Comparison of ENCODE assay signal across 27 mouse cellular contexts in the genomic region with DNA sequence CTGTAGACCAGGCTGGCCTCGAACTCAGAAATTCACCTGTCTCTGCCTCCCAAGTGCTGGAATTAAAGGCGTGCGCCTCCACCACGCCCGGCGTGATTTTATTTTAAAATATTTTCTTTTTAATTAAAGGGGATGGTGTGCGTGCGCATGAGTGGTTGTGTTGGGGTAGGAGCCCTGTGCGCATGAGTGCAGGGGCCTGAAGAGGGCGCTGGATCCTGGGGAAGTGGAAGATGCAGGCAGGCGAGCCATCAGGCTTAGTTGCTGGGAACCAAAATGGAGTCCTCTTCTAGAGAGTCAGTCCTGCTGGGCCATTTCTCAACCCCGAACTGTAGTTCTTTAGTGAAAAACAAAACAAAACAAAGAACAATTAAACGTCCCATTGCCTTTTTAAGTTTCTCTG. TPM values are rescaled to one million over a fixed set of nuclear protein-coding genes. Genes with fewer than 3 reads are reported as not detected.
DNase-seq lines count a peak whose midpoint lies in the region; ATAC-seq and TF ChIP-seq lines count a peak whose summit lies in the region.
"Had no signal": no experiment of that assay in that cellular context is flagged by ENCODE, and none has a peak within 500 bp of the region (broad histone marks: within the 10 kb centered on the region; RNA-seq: fewer than 3 reads in every experiment).

No protein-coding gene starts in this region.

- 0 out of 2 replicates have a peak, but pooled peaks have one; percentile 5 for TF ChIP-seq CTCF in hindbrain, postnatal 0 days (IDR thresholded peaks at IDR 0.05; ENCODE audit: low read depth)
- 0 out of 2 replicates have a peak, but pooled peaks have one; percentile 2 for TF ChIP-seq CTCF in spleen, adult 2 months (IDR thresholded peaks at IDR 0.05; ENCODE audit: extremely low read depth, insufficient read depth, insufficient read length, insufficient replicate concordance)
- peak; percentile 13; the same call in 1 of the 2 replicates for TF ChIP-seq CTCF in stomach, postnatal 0 days (IDR thresholded peaks at IDR 0.05; ENCODE audit: low read depth)

- WGBS in hindbrain, postnatal 0 days: 95% methylated on average over 13 of the region's 13 CpGs
- WGBS in hindbrain, embryonic 16.5 days: 91% methylated on average over 13 of the region's 13 CpGs
- WGBS in spleen, adult 2 months: 93% methylated on average over 13 of the region's 13 CpGs
- WGBS in stomach, postnatal 0 days: 96% methylated on average over 13 of the region's 13 CpGs

- H3K9me3 ChIP-seq in hindbrain, postnatal 0 days (ENCODE audit: low read length): no peaks in the 10 kb centered on the region
- H3K9me3 ChIP-seq in hindbrain, embryonic 16.5 days (ENCODE audit: control insufficient read depth, low read length): no peaks in the 10 kb centered on the region
- no peaks in the 10 kb centered on the region for H3K9me3 ChIP-seq in stomach, postnatal 0 days (ENCODE audit: control insufficient read depth, low read length)
- H3K9me3 ChIP-seq: forebrain, embryonic 12.5 days; heart, embryonic 15.5 days; limb, embryonic 13.5 days; megakaryocyte, embryonic 14.5 days; midbrain, embryonic 12.5 days; neural tube, embryonic 12.5 days; stomach, embryonic 15.5 days had no signal

- H3K27me3 ChIP-seq in hindbrain, postnatal 0 days (ENCODE audit: insufficient read depth, low read length): no peaks in the 10 kb centered on the region
- no peaks in the 10 kb centered on the region for H3K27me3 ChIP-seq in hindbrain, embryonic 16.5 days (replicated peaks; ENCODE audit: control insufficient read depth, insufficient read depth, low read length)
- H3K27me3 ChIP-seq in spleen, adult 2 months (ENCODE audit: control insufficient read depth, insufficient read depth, low read length): peaks cover 11% of the 10 kb centered on the region
- no peaks in the 10 kb centered on the region for H3K27me3 ChIP-seq in stomach, postnatal 0 days (ENCODE audit: control insufficient read depth, insufficient read depth, low read length)
- H3K27me3 ChIP-seq: heart, embryonic 15.5 days; neural tube, embryonic 12.5 days; stomach, embryonic 15.5 days had no signal

- no peaks in the 10 kb centered on the region for H3K36me3 ChIP-seq in hindbrain, postnatal 0 days (ENCODE audit: insufficient read depth, low read length)
- H3K36me3 ChIP-seq in hindbrain, embryonic 16.5 days (ENCODE audit: control insufficient read depth, insufficient read depth, low read length): no peaks in the 10 kb centered on the region
- no peaks in the 10 kb centered on the region for H3K36me3 ChIP-seq in spleen, adult 2 months (ENCODE audit: control insufficient read depth, insufficient read depth, low read length)
- no peaks in the 10 kb centered on the region for H3K36me3 ChIP-seq in stomach, postnatal 0 days (ENCODE audit: control insufficient read depth, insufficient read depth, low read length)
- H3K36me3 ChIP-seq: forebrain, embryonic 12.5 days; heart, embryonic 15.5 days; limb, embryonic 13.5 days; midbrain, embryonic 12.5 days; neural tube, embryonic 12.5 days; stomach, embryonic 15.5 days had no signal

- DNase-seq in CD4-positive, CD25-positive, alpha-beta regulatory T cell, adult 2 months (ENCODE audit: low read depth, low spot score): peak; percentile 18
- DNase-seq in hindbrain, postnatal 0 days (ENCODE audit: low spot score): no peak
- no peak for DNase-seq in spleen, adult 2 months (ENCODE audit: low read depth in 1 of 2, low spot score in 2 of 2)
- DNase-seq in spleen, postnatal 14 days (ENCODE audit: low spot score in 2 of 2): no peak
- DNase-seq in stomach, postnatal 0 days (ENCODE audit: low spot score): no peak
- no peak for DNase-seq in thymus, postnatal 14 days
- DNase-seq: adrenal gland, postnatal 10 days; cerebellum, adult 11 months; cerebellum, postnatal 14 days; gastrocnemius, postnatal 10 days; kidney, adult 9 months; kidney, postnatal 10 days; lung, postnatal 4 days; right cerebral cortex, adult 18-20 months had no signal

- TF ChIP-seq POLR2A in spleen, adult 2 months (IDR thresholded peaks at IDR 0.05; ENCODE audit: low read depth, low read length): no peak

- no peak for TF ChIP-seq EP300 in stomach, postnatal 0 days (optimal IDR thresholded peaks at IDR 0.05)

- no peak overlapping the region for H3K4me2 ChIP-seq in hindbrain, postnatal 0 days (ENCODE audit: low read depth, low read length)
- no peak overlapping the region for H3K4me2 ChIP-seq in hindbrain, embryonic 16.5 days (ENCODE audit: low read length)
- H3K4me2 ChIP-seq in stomach, postnatal 0 days (replicated peaks; ENCODE audit: low read depth): no peak overlapping the region
- H3K4me2 ChIP-seq: forebrain, embryonic 12.5 days; heart, embryonic 15.5 days; limb, embryonic 13.5 days; midbrain, embryonic 12.5 days; neural tube, embryonic 12.5 days; stomach, embryonic 15.5 days had no signal

- H3K4me1 ChIP-seq in hindbrain, postnatal 0 days (ENCODE audit: insufficient read depth, low read length): peaks cover 17% of the 10 kb centered on the region
- peaks cover 20% of the 10 kb centered on the region for H3K4me1 ChIP-seq in hindbrain, embryonic 16.5 days (ENCODE audit: control insufficient read depth, insufficient read depth, low read depth, low read length)
- H3K4me1 ChIP-seq in spleen, adult 2 months (ENCODE audit: control insufficient read depth, insufficient read depth, insufficient read length): peaks cover 2% of the 10 kb centered on the region
- no peaks in the 10 kb centered on the region; the same call in 1 of the 2 replicates for H3K4me1 ChIP-seq in stomach, postnatal 0 days (replicated peaks; ENCODE audit: control insufficient read depth, insufficient read depth)

- H3K4me3 ChIP-seq in hindbrain, postnatal 0 days (ENCODE audit: low read length): no peak overlapping the region
- no peak overlapping the region for H3K4me3 ChIP-seq in hindbrain, embryonic 16.5 days (ENCODE audit: low read length)
- H3K4me3 ChIP-seq in spleen, adult 2 months (ENCODE audit: extremely low read depth, insufficient read depth, insufficient read length): no peak overlapping the region
- no peak overlapping the region for H3K4me3 ChIP-seq in stomach, postnatal 0 days (ENCODE audit: low read depth, low read length)
- H3K4me3 ChIP-seq: erythroblast, embryonic 14.5 days; forebrain, embryonic 12.5 days; heart, embryonic 15.5 days; left cerebral cortex, adult 2 months; limb, embryonic 13.5 days; megakaryocyte, embryonic 14.5 days; midbrain, embryonic 12.5 days; myocyte; neural tube, embryonic 12.5 days; stomach, embryonic 15.5 days had no signal

- H3K27ac ChIP-seq in hindbrain, postnatal 0 days: no peak overlapping the region
- no peak overlapping the region for H3K27ac ChIP-seq in hindbrain, embryonic 16.5 days (ENCODE audit: low read depth, low read length)
- no peak overlapping the region for H3K27ac ChIP-seq in spleen, adult 2 months (ENCODE audit: insufficient read depth, low read length)
- H3K27ac ChIP-seq in stomach, postnatal 0 days (replicated peaks): no peak overlapping the region
- H3K27ac ChIP-seq: forebrain, embryonic 12.5 days; heart, embryonic 15.5 days; left cerebral cortex, adult 2 months; limb, embryonic 13.5 days; midbrain, embryonic 12.5 days; neural tube, embryonic 12.5 days; stomach, embryonic 15.5 days had no signal

- no peak overlapping the region for H3K9ac ChIP-seq in hindbrain, postnatal 0 days (replicated peaks; ENCODE audit: low read length)
- H3K9ac ChIP-seq in hindbrain, embryonic 16.5 days (ENCODE audit: low read depth, low read length): no peak overlapping the region
- H3K9ac ChIP-seq in stomach, postnatal 0 days (ENCODE audit: low read length): no peak overlapping the region
- H3K9ac ChIP-seq: forebrain, embryonic 12.5 days; heart, embryonic 15.5 days; limb, embryonic 13.5 days; midbrain, embryonic 12.5 days; neural tube, embryonic 12.5 days; stomach, embryonic 15.5 days had no signal

- ATAC-seq in CD4-positive, CD25-positive, alpha-beta regulatory T cell, adult 4 months: no peak
- ATAC-seq in hindbrain, postnatal 0 days: no peak
- ATAC-seq in hindbrain, embryonic 16.5 days: no peak
- ATAC-seq in stomach, postnatal 0 days (ENCODE audit: low FRiP score, low TSS enrichment): no peak
- ATAC-seq: intestine, postnatal 0 days had no signal

RNA-seq across cellular contexts. Expression of gene Ank, which starts 2.6 kb away (rescaled TPM):
- 10 to 100 TPM; 15.2 to 16.9 TPM for polyA plus RNA-seq in CD4-positive, CD25-positive, alpha-beta regulatory T cell, adult 4 months (2017; shearing (Covaris generic))
- total RNA-seq in hindbrain, postnatal 0 days (2014; rRNA removed): 28.8 and 31.1 TPM in 2 replicates
- 18.1 and 19.6 TPM in 2 replicates for polyA plus RNA-seq in hindbrain, postnatal 0 days (2015; fragmentation: Nextera tagmentation; extraction: Ambion mirVana)
- polyA plus RNA-seq in hindbrain, embryonic 16.5 days (2015; fragmentation: Nextera tagmentation; extraction: Ambion mirVana): 11.6 and 15.6 TPM in 2 replicates
- polyA plus RNA-seq in spleen, adult 2 months (2012; rRNA removed): 20.2 and 25.2 TPM in 2 replicates
- polyA plus RNA-seq in stomach, postnatal 0 days (2015; fragmentation: Nextera tagmentation; extraction: Ambion mirVana): 16.2 and 20.3 TPM in 2 replicates
